Mouse (Mus musculus): ENCODE results near the gene Sema4c. TPM values are rescaled to one million over a fixed set of nuclear protein-coding genes. Genes with fewer than 3 reads are reported as not detected.

Sema4c gene
- polyA plus RNA-seq (2014; fragmentation: Illumina TruSeq; extraction: RNeasy Lipid Tissue Mini Kit (QIAGEN cat#74804)) = 2.7 TPM

GRCm38 (mm10) chr1:36558031-36558993 lies at the start of gene Sema4c:
Gene Sema4c, minus strand, starts transcription at chr1:36558349.

GRCm38 (mm10) chr1:36546888-36547471 lies 11.2 kb downstream of the Sema4c start, which contains the start of gene Ankrd39:
Gene Ankrd39, minus strand, starts transcription at chr1:36547445.

GRCm38 (mm10) chr1:36539186-36539585 lies 19.0 kb downstream of the Sema4c start, which contains the start of gene Gm42417:
Gene Gm42417, minus strand, starts transcription at chr1:36539429.

GRCm38 (mm10) chr1:36536783-36537182 lies 21.4 kb downstream of the Sema4c start, which contains the start of gene Ankrd23:
Gene Ankrd23, minus strand, starts transcription at chr1:36536883.

GRCm38 (mm10) chr1:36511289-36512021 lies 46.7 kb downstream of the Sema4c start, which contains the start of gene Cnnm3:
Gene Cnnm3, plus strand, starts transcription at chr1:36511867.

Other genes starting within 250 kb of the Sema4c start
- 11.5 TPM for gene Kansl3, start 189.2 kb downstream of the Sema4c start, polyA plus RNA-seq (2014; fragmentation: Illumina TruSeq; extraction: RNeasy Lipid Tissue Mini Kit (QIAGEN cat#74804))
- not detected for gene Fer1l5, start 186.1 kb downstream of the Sema4c start, polyA plus RNA-seq (2014; fragmentation: Illumina TruSeq; extraction: RNeasy Lipid Tissue Mini Kit (QIAGEN cat#74804))
- 10.6 TPM for gene Lman2l, start 113.1 kb downstream of the Sema4c start, polyA plus RNA-seq (2014; fragmentation: Illumina TruSeq; extraction: RNeasy Lipid Tissue Mini Kit (QIAGEN cat#74804))
- gene Cnnm4, start 86.7 kb downstream of the Sema4c start, polyA plus RNA-seq (2014; fragmentation: Illumina TruSeq; extraction: RNeasy Lipid Tissue Mini Kit (QIAGEN cat#74804)) = 2.5 TPM
- gene Cnnm3, start 46.5 kb downstream of the Sema4c start, polyA plus RNA-seq (2014; fragmentation: Illumina TruSeq; extraction: RNeasy Lipid Tissue Mini Kit (QIAGEN cat#74804)) = 11.2 TPM
- gene Ankrd23, start 21.5 kb downstream of the Sema4c start, polyA plus RNA-seq (2014; fragmentation: Illumina TruSeq; extraction: RNeasy Lipid Tissue Mini Kit (QIAGEN cat#74804)) = 1.1 TPM
- not detected for gene Gm42417, start 18.9 kb downstream of the Sema4c start, polyA plus RNA-seq (2014; fragmentation: Illumina TruSeq; extraction: RNeasy Lipid Tissue Mini Kit (QIAGEN cat#74804))
- 2.0 TPM for gene Ankrd39, start 10.9 kb downstream of the Sema4c start, polyA plus RNA-seq (2014; fragmentation: Illumina TruSeq; extraction: RNeasy Lipid Tissue Mini Kit (QIAGEN cat#74804))
- not detected for gene Fam178b, start 124.8 kb upstream of the Sema4c start, polyA plus RNA-seq (2014; fragmentation: Illumina TruSeq; extraction: RNeasy Lipid Tissue Mini Kit (QIAGEN cat#74804))
- gene Cox5b, start 133.1 kb upstream of the Sema4c start, polyA plus RNA-seq (2014; fragmentation: Illumina TruSeq; extraction: RNeasy Lipid Tissue Mini Kit (QIAGEN cat#74804)) = 53.0 TPM
- gene 4933424G06Rik, start 151.8 kb upstream of the Sema4c start, polyA plus RNA-seq (2014; fragmentation: Illumina TruSeq; extraction: RNeasy Lipid Tissue Mini Kit (QIAGEN cat#74804)) = not detected
- 9.0 TPM for gene Actr1b, start 156.1 kb upstream of the Sema4c start, polyA plus RNA-seq (2014; fragmentation: Illumina TruSeq; extraction: RNeasy Lipid Tissue Mini Kit (QIAGEN cat#74804))
- not detected for gene Zap70, start 203.4 kb upstream of the Sema4c start, polyA plus RNA-seq (2014; fragmentation: Illumina TruSeq; extraction: RNeasy Lipid Tissue Mini Kit (QIAGEN cat#74804))

Measured in ovary, adult 10 weeks (tissue).